Mouse (Mus musculus) neural tube, embryonic 12.5 days (tissue): ENCODE results near the gene Stc2. TPM values are rescaled to one million over a fixed set of nuclear protein-coding genes. Genes with fewer than 3 reads are reported as not detected.

Experiments
- ATAC-seq: fragments of 200-750 bp; cut with Nextera tagmentation; 2 replicates; pipeline ENCODE4 v1.8.0; 2017; ENCODE audit warnings: low read depth, mild to moderate bottlenecking, moderate TSS enrichment, moderate library complexity; ENCODE audit not compliant: low FRiP score
- H3K27ac ChIP-seq: fragments of 300-500 bp; sonication (generic); 2 replicates; pipeline ENCODE4 v1.5.1; 2016
- H3K27me3 ChIP-seq: fragments of 300-500 bp; sonication (generic); replicated peaks from 2 replicates; pipeline ENCODE4 v1.6.1; 2016; ENCODE audit warnings: mild to moderate bottlenecking
- H3K36me3 ChIP-seq: fragments of 300-500 bp; sonication (generic); 2 replicates; pipeline ENCODE4 v1.6.1; 2016; ENCODE audit warnings: mild to moderate bottlenecking
- H3K4me1 ChIP-seq: fragments of 300-500 bp; sonication (generic); 2 replicates; pipeline ENCODE4 v1.6.1; 2016
- H3K4me2 ChIP-seq: fragments of 300-500 bp; sonication (generic); replicated peaks from 2 replicates; pipeline ENCODE4 v1.6.1; 2016; ENCODE audit warnings: mild to moderate bottlenecking
- H3K4me3 ChIP-seq: fragments of 300-500 bp; sonication (generic); 2 replicates; pipeline ENCODE4 v1.5.1; 2016
- H3K9ac ChIP-seq: fragments of 300-500 bp; sonication (generic); 2 replicates; pipeline ENCODE4 v1.6.1; 2016; ENCODE audit warnings: mild to moderate bottlenecking
- H3K9me3 ChIP-seq: fragments of 300-500 bp; sonication (generic); 2 replicates; pipeline ENCODE4 v1.6.1; 2016; ENCODE audit warnings: mild to moderate bottlenecking
- WGBS: fragments of 180-500 bp; shearing (Covaris S2); methylation state at CpG from one replicate; pipeline ENCODE4 v1.1.7; 2016; 5-methylcytosine and 5-hydroxymethylcytosine counted together
- polyA plus RNA-seq: library from polyadenylated mRNA; unstranded; fragments of >200 nt; fragmentation: Nextera tagmentation; extraction: Ambion mirVana; gene quantifications from 2 replicates; pipeline ENCODE4 v1.2.1, GENCODE M21; 2016

Stc2 gene
- polyA plus RNA-seq, 1 experiment from 2014 or later, result 0.94 TPM

DNA sequence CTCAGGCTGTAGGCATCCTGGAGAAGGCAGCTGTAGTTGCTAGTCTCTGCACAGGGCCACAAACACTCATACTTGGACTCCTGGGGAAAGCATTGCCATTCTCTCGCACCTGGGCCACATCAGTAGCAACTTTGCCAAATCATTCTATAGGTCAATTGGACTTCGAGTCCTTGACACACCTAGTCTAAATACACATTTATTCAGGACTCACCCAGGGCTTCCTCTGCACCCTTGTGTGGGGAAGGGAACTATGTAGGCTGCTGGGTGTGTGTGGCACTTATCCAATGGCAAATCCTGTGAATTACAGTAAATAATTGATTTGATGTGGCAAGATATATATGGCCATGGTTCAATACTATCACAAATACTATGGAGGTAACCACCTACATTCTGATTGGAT, 14.1 kb upstream of the Stc2 start:
- no peak overlapping the region for H3K27ac ChIP-seq
- no peak overlapping the region for H3K4me2 ChIP-seq
- H3K9me3 ChIP-seq, result no peaks in the 10 kb centered on the region
- H3K27me3 ChIP-seq, result no peaks in the 10 kb centered on the region
- WGBS, result 85% methylated on average over 2 of the region's 2 CpGs
- ATAC-seq, result no peak
- H3K9ac ChIP-seq, result no peak overlapping the region
- no peaks in the 10 kb centered on the region for H3K36me3 ChIP-seq
- no peak overlapping the region for H3K4me3 ChIP-seq
- no peaks in the 10 kb centered on the region for H3K4me1 ChIP-seq

DNA sequence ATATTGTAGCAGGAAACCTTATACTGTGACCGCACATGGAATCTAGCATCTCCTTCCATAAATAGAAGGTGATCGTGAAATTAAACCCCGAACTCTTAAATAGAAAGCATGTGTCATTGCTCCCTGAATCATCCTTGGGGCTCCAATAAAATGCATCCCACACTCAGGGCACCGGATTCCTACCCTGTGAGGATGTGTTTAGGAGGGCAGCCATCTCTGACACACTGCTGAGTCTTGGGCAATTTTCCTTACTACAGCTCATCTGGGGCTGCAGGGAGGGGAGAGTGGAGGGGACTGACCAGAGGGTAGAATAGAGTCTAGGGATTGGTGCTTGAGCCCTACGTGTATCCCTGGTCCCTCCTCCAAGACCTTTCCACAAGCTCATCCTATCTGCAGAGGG, 12.3 kb upstream of the Stc2 start:
- H3K4me1 ChIP-seq, result no peaks in the 10 kb centered on the region
- no peak overlapping the region for H3K4me3 ChIP-seq
- H3K27ac ChIP-seq, result no peak overlapping the region
- no peak overlapping the region for H3K9ac ChIP-seq
- no peak overlapping the region for H3K4me2 ChIP-seq
- no peak for ATAC-seq
- no peaks in the 10 kb centered on the region for H3K27me3 ChIP-seq
- WGBS, result 76% methylated on average over 5 of the region's 5 CpGs
- H3K9me3 ChIP-seq, result no peaks in the 10 kb centered on the region
- no peaks in the 10 kb centered on the region for H3K36me3 ChIP-seq

DNA sequence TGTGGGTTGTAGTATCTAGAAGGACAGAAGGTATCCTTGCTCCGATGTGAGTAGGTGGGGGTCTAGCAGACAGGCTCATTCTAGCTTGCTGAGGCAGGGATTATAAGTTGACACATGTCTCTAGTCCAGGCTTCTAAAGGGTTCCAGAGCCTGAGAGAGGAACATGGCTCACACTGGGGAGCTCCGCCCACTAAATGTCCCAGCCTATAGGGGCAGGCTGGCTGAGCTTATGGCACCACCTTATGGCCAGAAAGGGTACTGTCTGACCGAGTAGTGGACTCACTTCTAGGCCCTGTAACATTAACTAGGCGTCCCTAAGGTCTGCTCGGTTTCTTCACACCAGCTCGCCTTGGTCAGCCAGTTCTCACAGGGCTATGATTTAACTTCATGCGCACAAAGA, 3.6 kb upstream of the Stc2 start:
- WGBS, result 62% methylated on average over 7 of the region's 7 CpGs

DNA sequence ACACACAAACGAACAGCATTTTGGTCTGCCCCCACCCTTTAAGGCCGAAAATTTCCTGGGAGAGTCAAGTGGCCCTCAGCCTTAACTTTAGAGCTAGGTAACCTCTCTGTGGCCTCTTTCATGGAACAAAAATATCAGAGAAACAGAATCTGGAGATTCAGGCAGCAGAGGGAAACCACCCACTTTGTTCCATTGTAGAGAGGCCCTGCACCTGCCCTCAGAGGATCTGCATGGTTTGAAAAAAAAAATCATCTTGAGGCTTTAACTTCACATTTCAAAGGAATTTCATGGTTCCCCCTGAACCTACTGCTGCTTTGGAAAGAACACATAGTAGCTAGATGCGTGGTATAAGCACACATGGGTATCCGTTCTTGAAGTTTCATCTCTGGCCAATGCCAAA, 2.3 kb upstream of the Stc2 start:
- no peak overlapping the region for H3K4me2 ChIP-seq
- no peak overlapping the region for H3K9ac ChIP-seq
- no peak for ATAC-seq
- H3K27me3 ChIP-seq, result peaks cover 35% of the 10 kb centered on the region
- H3K36me3 ChIP-seq, result no peaks in the 10 kb centered on the region
- H3K4me1 ChIP-seq, result peaks cover 26% of the 10 kb centered on the region
- H3K27ac ChIP-seq, result no peak overlapping the region
- H3K9me3 ChIP-seq, result no peaks in the 10 kb centered on the region
- WGBS, result 75% methylated on average over 4 of the region's 4 CpGs
- H3K4me3 ChIP-seq, result no peak overlapping the region

More for the DNA sequence above, 3.6 kb upstream of the Stc2 start:
- no peak overlapping the region for H3K9ac ChIP-seq
- H3K36me3 ChIP-seq, result no peaks in the 10 kb centered on the region
- peaks cover 22% of the 10 kb centered on the region for H3K4me1 ChIP-seq
- H3K4me3 ChIP-seq, result no peak overlapping the region
- no peak for ATAC-seq
- no peaks in the 10 kb centered on the region for H3K9me3 ChIP-seq
- peaks cover 31% of the 10 kb centered on the region for H3K27me3 ChIP-seq
- H3K27ac ChIP-seq, result no peak overlapping the region
- H3K4me2 ChIP-seq, result no peak overlapping the region

DNA sequence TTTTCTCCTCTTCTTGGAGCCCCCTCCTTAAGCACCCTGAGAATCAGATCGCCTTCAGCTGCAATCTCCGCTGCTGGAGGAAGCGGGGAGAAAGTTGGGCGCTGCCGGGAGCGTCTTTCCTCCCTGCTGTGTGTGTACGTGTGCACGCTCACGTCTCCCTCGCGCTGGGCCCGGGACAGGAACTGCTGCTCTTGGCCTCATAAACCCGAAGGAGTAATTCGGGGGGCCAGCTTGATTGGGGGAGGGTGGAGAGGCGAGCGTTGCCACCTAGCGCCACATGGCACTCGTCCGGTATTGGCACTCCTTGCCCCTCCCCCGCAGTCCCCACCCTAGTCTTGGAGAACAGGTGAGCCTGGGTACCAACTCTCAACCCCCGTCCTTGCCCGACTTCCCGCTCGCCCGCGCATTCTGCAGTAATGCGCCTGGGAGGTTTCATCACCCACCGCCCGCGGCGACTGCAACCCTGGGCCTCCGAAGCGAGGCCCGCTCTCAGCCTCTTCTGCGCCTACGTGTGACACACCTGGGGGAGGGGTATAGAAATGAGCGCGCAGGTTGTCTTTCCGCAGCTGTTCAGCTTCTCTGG, 1.5 kb upstream of the Stc2 start:
- Histone ChIP-seq H3K4me1 (peaks cover 26% of the 10 kb centered on the region), H3K9me3 (no peaks in the 10 kb centered on the region), H3K4me3 (peak overlapping the region; percentile 26), H3K36me3 (no peaks in the 10 kb centered on the region), H3K9ac (0 out of 2 replicates have a peak overlapping the region, but pooled peaks have one; percentile 33), H3K27me3 (peaks cover 35% of the 10 kb centered on the region), H3K27ac (no peak overlapping the region), H3K4me2 (peak overlapping the region; percentile 99)
- 1% methylated on average over 39 of the region's 39 CpGs for WGBS
- ATAC-seq, result no peak

DNA sequence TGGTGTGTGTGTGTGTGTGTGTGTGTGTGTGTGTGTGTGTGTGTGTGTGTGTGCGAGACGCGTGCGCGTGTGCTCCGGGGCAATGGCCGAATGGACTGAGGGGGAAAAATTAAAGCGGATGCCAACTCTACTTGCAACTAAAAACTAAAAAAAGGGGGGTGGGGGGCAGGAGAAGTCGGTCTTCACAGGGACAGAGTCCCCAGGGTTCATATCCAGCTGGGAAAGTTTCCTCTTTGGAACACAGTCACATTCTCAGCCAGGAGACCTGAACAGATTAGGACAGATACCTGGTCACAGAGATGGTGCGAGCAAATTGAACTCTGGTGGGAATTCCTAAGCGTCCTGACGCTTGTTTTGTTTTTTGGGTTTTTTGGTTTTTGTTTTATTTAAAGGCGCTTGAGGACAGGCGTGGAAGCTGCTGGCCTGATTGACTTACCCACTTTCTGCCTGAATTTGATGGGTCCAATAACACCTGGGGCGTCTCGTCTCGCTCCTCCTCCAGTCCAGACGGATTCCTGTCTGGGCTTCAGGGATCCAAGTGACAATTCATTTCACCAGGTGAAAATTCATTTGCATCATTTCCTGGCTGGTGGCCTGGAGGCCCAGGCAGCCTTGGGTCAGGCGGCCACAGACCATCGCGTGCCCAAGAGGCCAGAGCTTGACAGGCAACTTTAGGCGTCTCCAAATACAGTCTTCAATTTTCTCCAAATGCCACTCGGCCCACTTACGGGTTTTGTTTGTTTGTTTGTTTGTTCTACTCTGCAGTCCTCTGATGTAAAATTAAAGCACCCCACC, 759 bp upstream of the Stc2 start:
- Histone ChIP-seq H3K27me3 (peaks cover 35% of the 10 kb centered on the region), H3K4me3 (peak overlapping the region; percentile 54), H3K36me3 (no peaks in the 10 kb centered on the region), H3K4me2 (peak overlapping the region; percentile 99), H3K4me1 (peaks cover 26% of the 10 kb centered on the region), H3K27ac (no peak overlapping the region), H3K9me3 (no peaks in the 10 kb centered on the region), H3K9ac (0 out of 2 replicates have a peak overlapping the region, but pooled peaks have one; percentile 33)
- no peak; the same call in 1 of the 2 replicates for ATAC-seq
- WGBS, result 2% methylated on average over 22 of the region's 24 CpGs

DNA sequence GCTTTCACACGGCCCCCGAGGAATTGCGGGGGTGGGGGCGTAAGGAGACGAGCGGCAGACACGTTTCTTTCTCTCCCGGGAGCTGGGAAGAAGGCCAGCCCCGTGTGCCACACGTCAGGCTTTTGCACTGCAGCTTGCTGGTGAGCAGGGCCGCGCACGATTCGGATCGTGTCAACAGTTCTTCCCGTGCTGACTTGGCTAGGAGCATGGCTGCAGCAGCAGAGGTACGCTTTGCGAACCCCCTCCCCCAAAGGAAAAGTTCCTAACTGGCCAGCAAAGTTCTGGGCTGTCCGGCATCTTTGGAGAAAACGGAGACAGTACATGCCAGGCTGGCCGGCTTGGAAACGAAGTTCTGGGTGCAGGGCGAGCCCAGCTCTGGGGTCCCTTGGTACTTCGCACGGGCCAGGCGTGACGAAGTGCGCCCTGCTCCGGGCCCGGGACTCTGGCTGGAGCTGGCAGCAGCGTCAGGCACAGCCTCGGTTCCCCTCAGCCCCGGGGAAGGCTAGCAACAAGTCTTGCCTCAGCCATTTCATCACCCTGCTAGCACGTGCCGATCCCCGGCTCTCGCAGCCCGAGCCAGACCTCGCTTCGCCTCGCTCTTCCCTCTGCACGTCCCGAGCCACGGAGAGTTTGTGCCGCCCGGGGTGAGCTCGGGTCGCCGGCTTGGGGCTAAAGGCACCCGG, 768 bp downstream of the Stc2 start:
- H3K27me3 ChIP-seq, result peaks cover 35% of the 10 kb centered on the region
- no peak overlapping the region for H3K27ac ChIP-seq
- peak overlapping the region; percentile 52 for H3K9ac ChIP-seq
- ATAC-seq, result peak; percentile 79
- H3K4me3 ChIP-seq, result peak overlapping the region; percentile 54
- H3K4me1 ChIP-seq, result peaks cover 26% of the 10 kb centered on the region
- WGBS, result under 1% methylated on average over 50 of the region's 50 CpGs
- no peaks in the 10 kb centered on the region for H3K9me3 ChIP-seq
- peak overlapping the region; percentile 99 for H3K4me2 ChIP-seq
- no peaks in the 10 kb centered on the region for H3K36me3 ChIP-seq

DNA sequence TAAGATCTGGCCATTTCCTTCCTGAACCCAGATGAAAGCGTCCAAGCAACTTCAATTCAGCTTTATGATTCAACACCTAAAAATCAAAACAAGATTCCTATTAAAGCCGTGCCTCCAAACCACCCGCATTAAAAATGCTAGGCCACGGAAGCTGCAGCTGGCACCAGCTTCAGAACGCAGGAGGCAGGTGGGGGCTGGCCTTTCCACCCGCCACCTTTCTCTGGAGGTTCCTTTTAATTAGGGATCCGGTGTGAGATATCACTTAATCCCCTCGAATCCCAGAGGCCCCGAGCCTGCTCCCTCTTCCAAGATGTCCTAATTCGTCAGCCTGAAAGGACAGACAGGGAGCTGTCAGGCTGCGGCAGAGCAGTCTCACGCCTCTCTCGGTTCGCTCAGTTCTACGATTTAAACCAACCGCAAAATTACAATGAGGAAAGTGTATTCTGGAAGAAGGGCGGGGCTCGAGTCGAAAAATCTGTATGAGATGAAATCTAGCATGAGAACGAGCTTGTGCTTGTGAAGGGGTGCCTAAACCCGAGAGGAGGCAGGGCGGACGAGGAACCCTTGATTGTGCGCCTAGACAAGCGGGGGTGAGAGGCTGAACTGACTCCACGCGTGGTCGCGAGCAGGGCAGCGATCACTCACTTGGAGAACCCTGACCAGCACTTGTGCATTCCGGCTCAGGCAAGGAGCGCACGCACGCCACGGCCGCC, 1.5 kb downstream of the Stc2 start:
- no peak overlapping the region for H3K27ac ChIP-seq
- peak overlapping the region; percentile 52 for H3K9ac ChIP-seq
- H3K36me3 ChIP-seq, result no peaks in the 10 kb centered on the region
- H3K4me2 ChIP-seq, result peak overlapping the region; percentile 99
- peak overlapping the region; percentile 54 for H3K4me3 ChIP-seq
- WGBS, result 2% methylated on average over 36 of the region's 36 CpGs
- peaks cover 26% of the 10 kb centered on the region for H3K4me1 ChIP-seq
- H3K9me3 ChIP-seq, result no peaks in the 10 kb centered on the region
- peak; percentile 14; the same call in 1 of the 2 replicates for ATAC-seq
- H3K27me3 ChIP-seq, result peaks cover 35% of the 10 kb centered on the region

DNA sequence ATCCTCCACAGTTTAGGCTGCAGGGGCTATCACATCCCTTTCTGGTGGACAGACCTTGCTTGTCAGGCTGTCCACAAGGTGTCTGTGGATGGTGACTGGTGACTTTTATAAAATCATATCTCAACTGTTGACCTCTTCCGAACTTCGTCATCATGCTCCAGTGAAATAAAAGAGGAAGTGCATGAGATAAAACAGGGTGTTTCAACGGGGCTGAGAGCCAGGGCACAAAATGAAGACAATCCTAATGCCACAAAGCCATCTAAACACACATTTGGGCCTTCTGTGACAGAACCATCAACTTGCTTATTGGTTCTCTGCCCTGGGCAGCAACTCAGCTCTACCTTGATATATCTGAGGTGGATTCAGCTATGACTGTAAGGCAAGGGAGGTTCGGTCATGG, 3.0 kb downstream of the Stc2 start:
- Histone ChIP-seq H3K4me2 (no peak overlapping the region), H3K27ac (no peak overlapping the region), H3K9me3 (no peaks in the 10 kb centered on the region), H3K9ac (no peak overlapping the region), H3K27me3 (peaks cover 25% of the 10 kb centered on the region), H3K36me3 (no peaks in the 10 kb centered on the region), H3K4me1 (peaks cover 26% of the 10 kb centered on the region), H3K4me3 (no peak overlapping the region)
- WGBS, result 92% methylated on average over 4 of the region's 4 CpGs
- no peak for ATAC-seq

DNA sequence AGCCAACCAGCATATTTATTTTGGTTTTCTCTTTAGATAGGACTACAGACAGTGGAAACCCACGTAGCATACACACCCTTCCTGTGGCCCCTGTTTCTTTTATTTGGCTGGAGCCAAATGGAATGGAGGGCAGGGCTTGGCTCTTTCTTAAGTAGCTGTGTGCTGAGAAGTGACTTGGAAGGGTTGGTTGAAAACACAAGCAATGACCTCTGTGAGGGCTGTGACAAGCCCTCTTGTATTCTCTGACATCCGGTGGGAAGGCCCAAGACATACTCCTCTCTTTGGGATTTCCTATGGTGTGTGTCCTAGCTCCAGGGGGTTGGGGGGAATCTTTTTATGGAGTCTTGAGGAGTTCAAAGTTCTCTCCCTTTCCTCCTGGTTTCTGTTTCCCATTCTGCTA, 3.5 kb downstream of the Stc2 start:
- H3K27me3 ChIP-seq, result peaks cover 21% of the 10 kb centered on the region
- WGBS, result 89% methylated on average over 2 of the region's 2 CpGs
- no peaks in the 10 kb centered on the region for H3K36me3 ChIP-seq
- no peak for ATAC-seq
- H3K4me2 ChIP-seq, result no peak overlapping the region
- no peak overlapping the region for H3K9ac ChIP-seq
- no peak overlapping the region for H3K27ac ChIP-seq
- no peaks in the 10 kb centered on the region for H3K9me3 ChIP-seq
- no peak overlapping the region for H3K4me3 ChIP-seq
- H3K4me1 ChIP-seq, result peaks cover 22% of the 10 kb centered on the region

DNA sequence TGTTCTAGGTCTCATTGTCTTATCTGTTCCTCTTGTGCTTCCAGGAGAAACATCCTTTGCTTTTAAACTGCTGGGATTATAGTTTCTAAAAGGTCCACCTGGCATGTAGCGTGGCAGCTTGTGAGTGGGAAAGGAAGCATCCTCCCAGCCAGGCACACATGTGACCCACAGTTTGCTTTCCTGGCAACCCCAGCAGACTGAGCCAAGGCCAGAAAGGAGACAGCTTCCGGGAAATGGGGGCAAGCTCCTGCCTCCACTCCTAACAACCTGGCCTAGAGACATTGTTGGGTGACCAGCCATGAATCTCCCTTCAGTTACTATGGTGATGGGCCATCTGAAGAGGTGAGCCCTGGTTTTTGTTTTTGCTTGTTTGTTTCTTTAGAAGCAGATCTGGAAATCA, 3.9 kb downstream of the Stc2 start:
- no peak overlapping the region for H3K4me2 ChIP-seq
- H3K4me1 ChIP-seq, result peaks cover 18% of the 10 kb centered on the region
- H3K4me3 ChIP-seq, result no peak overlapping the region
- H3K36me3 ChIP-seq, result no peaks in the 10 kb centered on the region
- H3K9me3 ChIP-seq, result no peaks in the 10 kb centered on the region
- no peak for ATAC-seq
- 95% methylated on average over 2 of the region's 2 CpGs for WGBS
- no peak overlapping the region for H3K9ac ChIP-seq
- no peak overlapping the region for H3K27ac ChIP-seq
- peaks cover 16% of the 10 kb centered on the region for H3K27me3 ChIP-seq

DNA sequence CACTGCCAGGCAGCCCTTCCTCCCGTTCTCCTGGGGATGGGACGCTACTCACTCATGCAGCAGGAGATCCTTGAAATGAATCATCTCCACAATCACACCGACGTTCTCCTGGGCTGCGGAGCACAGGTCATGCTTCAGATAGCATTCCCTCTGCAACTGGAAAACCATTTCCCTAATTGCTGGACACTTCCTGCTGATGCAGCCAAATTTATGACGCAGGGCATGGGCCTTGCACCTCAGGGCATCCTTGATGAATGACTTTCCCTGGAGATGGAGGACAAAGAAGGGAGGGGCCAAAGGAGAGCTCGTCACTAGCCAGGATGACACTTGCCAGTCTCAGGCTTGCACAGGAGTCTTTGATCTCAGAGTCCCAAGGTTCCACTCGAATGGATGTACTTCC, 4.6 kb downstream of the Stc2 start:
- no peak overlapping the region for H3K27ac ChIP-seq
- H3K36me3 ChIP-seq, result no peaks in the 10 kb centered on the region
- H3K27me3 ChIP-seq, result peaks cover 9% of the 10 kb centered on the region; the same call in 1 of the 2 replicates
- no peak overlapping the region for H3K4me3 ChIP-seq
- H3K9ac ChIP-seq, result no peak overlapping the region
- 51% methylated on average over 8 of the region's 8 CpGs for WGBS
- no peaks in the 10 kb centered on the region for H3K9me3 ChIP-seq
- peaks cover 11% of the 10 kb centered on the region for H3K4me1 ChIP-seq
- ATAC-seq, result no peak
- no peak overlapping the region for H3K4me2 ChIP-seq
